Mouse (Mus musculus) ES-Bruce4 (cell line): ENCODE measurements around the gene Tmem41b. TPM values are rescaled to one million over a fixed set of nuclear protein-coding genes. Genes with fewer than 3 reads are reported as not detected.

Experiments
- H3K27ac ChIP-seq: 2 replicates; pipeline ENCODE4 v1.5.1; 2012; ENCODE audit warnings: low read length, inconsistent platforms; ENCODE audit not compliant: insufficient read depth
- H3K27me3 ChIP-seq: 2 replicates; pipeline ENCODE4 v1.6.1; 2012; ENCODE audit warnings: mild to moderate bottlenecking, low read length, inconsistent platforms; ENCODE audit not compliant: control insufficient read depth, poor library complexity, insufficient read depth, severe bottlenecking
- H3K36me3 ChIP-seq: 2 replicates; pipeline ENCODE4 v1.6.1; 2012; ENCODE audit warnings: inconsistent platforms, mild to moderate bottlenecking, low read length, moderate library complexity; ENCODE audit not compliant: control insufficient read depth, poor library complexity, insufficient read depth, severe bottlenecking
- H3K4me1 ChIP-seq: one replicate; pipeline ENCODE4 v1.8.1; 2011; ENCODE audit warnings: low read length; ENCODE audit not compliant: control insufficient read depth, insufficient read depth
- H3K4me3 ChIP-seq: 2 replicates; pipeline ENCODE4 v1.5.1; 2011; ENCODE audit warnings: low read depth, mild to moderate bottlenecking, low read length
- H3K9ac ChIP-seq: 2 replicates; pipeline ENCODE4 v1.6.1; 2012; ENCODE audit warnings: low read depth, mild to moderate bottlenecking, inconsistent platforms; ENCODE audit not compliant: poor library complexity, severe bottlenecking
- H3K9me3 ChIP-seq: replicated peaks from 2 replicates; pipeline ENCODE4 v1.6.1; 2012; ENCODE audit warnings: mild to moderate bottlenecking, low read length, inconsistent platforms; ENCODE audit not compliant: control insufficient read depth, poor library complexity, insufficient read depth, severe bottlenecking
- CTCF ChIP-seq: IDR thresholded peaks from one replicate; pipeline ENCODE4 v1.8.1; 2011; ENCODE audit warnings: low read depth, low read length
- EP300 ChIP-seq: IDR thresholded peaks from 2 replicates; pipeline ENCODE4 v1.6.1; 2011; ENCODE audit warnings: low read depth, low read length; ENCODE audit not compliant: insufficient read depth
- POLR2A ChIP-seq: IDR thresholded peaks from one replicate; pipeline ENCODE4 v1.8.1; 2011; ENCODE audit warnings: low read length; ENCODE audit not compliant: insufficient read depth
- polyA plus RNA-seq: library from polyadenylated mRNA; stranded (reverse); fragments of >200 nt; gene quantifications from 2 replicates; pipeline ENCODE4 v1.2.4, GENCODE M21; 2011; ENCODE audit warnings: low read depth; ENCODE audit not compliant: missing spikeins, insufficient read depth, insufficient read length

The Tmem41b gene
- polyA plus RNA-seq, 1 experiment = 60.9 TPM

DNA sequence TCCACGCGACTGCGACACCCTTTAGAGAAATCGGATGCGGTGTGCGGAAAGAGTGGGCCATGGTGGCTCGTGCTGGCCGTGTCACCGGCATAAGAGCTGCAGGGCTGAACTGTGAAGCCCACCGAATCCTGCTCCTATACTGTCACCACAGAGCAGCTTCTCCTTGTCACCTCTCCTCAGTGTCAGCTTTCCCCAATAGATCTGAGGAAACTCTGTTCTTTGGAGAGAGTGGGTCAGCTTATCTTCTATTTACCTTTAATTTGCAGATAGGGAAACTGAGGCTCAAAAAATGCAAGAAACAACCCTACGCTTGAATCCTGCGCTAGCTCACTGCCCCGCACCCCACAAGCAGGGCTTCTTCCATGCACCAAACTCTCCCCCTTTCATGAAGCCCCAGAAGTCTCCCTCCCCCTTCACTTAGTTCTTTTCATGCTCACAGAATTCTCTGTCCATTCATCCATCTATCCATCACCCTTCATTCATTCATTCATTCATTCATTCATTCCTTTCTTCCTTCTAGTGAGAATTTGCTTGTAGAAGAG lies 26.0 kb downstream of the Tmem41b start:
- TF ChIP-seq EP300 (no peak), CTCF (no peak), POLR2A (no peak)
- H3K9me3 ChIP-seq = 0 out of 2 replicates have a peak, but pooled peaks cover 3% of the 10 kb centered on the region
- no peaks in the 10 kb centered on the region; the same call in 1 of the 2 replicates for H3K27me3 ChIP-seq
- H3K9ac ChIP-seq = peak overlapping the region; percentile 98
- peak overlapping the region; percentile 90 for H3K4me3 ChIP-seq
- H3K36me3 ChIP-seq = no peaks in the 10 kb centered on the region
- H3K27ac ChIP-seq = no peak overlapping the region
- no peaks in the 10 kb centered on the region for H3K4me1 ChIP-seq

DNA sequence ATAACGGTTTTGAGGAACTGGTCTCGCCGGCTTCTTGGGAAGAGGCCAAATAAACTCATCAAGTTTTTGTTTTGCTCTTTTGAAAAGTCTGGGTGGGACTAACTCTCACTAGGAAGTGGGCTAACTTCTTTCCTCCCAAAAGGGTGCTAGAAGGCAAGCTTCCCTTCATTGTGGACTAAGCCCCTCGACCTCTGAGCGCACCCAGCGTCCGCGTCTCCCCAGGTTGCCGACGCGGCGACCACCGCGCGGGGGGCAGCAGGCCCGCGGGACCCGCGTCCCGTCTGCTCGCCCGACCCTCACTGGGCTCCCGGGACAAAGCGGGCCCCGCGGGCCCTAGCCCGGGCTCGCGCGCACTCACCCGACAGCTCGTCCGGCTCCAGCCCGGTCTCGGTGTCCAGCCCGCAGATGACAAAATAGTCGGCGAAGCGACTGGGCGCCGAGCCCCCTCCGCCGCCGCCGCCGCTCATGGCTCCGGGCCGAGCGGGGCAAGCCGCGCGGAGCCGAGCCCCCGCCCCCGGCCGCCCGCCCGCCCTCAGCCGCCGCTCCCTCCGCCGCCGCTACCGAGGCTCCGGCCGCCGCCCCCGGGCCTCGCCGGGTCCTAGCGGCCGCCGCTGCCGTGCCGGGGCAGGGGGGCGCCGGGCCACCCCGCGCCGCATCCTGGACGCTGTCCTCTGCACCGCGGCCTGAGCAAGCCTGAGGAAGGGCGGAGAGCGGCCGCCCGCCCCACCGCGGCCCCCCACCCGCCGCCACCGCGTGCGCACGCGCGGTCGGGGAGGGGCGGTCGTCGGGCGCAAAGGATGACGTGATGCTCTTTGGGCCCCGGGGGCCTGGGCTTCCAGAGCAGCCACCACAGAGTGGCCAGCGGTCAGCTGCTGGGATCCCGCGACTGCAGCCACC lies 26.8 kb downstream of the Tmem41b start, which contains the start of gene Dennd5a:
Gene Dennd5a, minus strand, starts transcription at position 755 of the 897 bp plus-strand sequence.
- no peaks in the 10 kb centered on the region; the same call in 1 of the 2 replicates for H3K27me3 ChIP-seq
- no peaks in the 10 kb centered on the region for H3K9me3 ChIP-seq
- H3K4me1 ChIP-seq = no peaks in the 10 kb centered on the region
- TF ChIP-seq POLR2A (peak; percentile 54), EP300 (no peak), CTCF (no peak)
- no peaks in the 10 kb centered on the region for H3K36me3 ChIP-seq
- no peak within 1 kb of the TSS for H3K27ac ChIP-seq
- peak within 1 kb of the TSS; percentile 98 for H3K9ac ChIP-seq
- peak within 1 kb of the TSS; percentile 90 for H3K4me3 ChIP-seq

DNA sequence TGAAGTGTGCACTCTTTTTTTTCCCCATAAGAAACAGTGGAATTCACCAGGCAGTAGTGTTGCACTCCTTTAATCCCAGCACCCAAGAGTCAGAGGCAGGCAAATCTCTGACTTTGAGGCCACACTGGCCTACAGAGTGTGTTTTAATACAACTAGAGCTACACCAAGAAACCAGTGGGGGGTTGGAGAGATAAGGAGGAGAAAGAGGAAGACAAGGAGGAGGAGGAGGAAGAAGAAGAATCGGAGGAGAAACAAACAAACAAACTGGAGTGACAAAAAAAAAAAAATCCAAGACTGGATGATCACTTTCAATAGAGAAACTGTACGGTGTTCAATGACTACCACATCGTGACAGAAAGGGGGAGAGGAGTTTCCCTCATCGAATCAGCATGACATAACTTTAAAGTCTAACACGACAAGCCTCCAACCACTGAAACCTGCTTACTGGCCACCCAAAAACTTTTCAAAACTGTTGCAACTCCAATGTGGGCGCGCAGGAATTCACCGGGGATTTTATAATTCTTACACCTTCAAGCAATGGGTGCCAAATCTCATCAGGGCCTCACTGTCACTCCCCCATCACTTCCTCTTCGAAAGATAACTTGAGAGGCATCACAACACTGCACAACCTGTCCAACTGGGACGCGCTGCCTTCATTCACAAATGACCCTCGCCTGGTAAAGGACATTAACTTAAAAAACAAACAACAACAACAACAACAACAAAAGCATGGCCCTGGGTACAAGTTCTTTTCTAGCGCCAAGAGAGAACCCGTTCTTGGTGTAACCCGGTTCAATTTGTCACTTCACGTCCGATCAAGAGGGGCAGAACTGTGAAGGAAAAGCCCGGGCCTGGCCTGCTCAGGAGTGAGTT lies 27.6 kb downstream of the Tmem41b start:
- no peak overlapping the region for H3K27ac ChIP-seq

DNA sequence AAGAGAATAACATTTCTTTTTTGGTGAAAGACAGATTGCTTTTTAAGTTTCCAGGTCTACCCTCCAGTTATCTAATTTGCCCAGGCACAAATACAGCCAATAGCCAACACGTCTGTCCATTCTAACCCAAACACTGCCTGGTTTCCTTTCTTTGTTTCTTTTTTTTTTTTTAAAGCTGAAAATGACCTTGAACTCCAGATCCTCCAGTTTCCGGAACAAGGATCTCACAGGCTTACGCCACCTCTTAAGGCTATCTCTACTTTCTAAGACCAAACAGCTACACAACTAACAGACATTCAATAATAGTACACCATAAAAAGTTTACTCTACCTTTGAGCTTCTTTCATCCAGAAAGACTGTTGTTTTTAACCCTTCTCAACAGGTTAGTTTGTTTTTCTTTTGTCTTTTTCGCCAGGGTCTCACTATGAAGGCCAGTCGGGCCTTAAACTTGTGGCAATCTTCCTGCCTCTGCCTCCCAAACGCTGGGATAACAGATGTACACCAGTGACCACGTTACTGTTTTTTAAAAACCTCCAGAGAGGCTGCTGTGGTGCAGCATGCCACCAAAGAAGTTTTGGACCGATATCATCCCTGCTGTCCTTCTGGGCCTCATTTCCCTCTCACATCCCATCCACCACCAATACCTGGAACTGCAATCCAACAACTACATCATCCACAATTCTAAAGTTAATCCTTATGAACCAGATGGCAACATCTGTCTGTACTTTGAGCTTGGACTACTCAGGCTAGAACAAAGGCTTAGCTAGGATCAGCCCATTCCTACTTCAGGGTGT lies 28.5 kb downstream of the Tmem41b start:
- Histone ChIP-seq H3K9me3 (no peaks in the 10 kb centered on the region), H3K27me3 (no peaks in the 10 kb centered on the region; the same call in 1 of the 2 replicates), H3K27ac (no peak overlapping the region), H3K4me1 (no peaks in the 10 kb centered on the region), H3K4me3 (no peak overlapping the region), H3K9ac (no peak overlapping the region), H3K36me3 (no peaks in the 10 kb centered on the region)
- no peak for TF ChIP-seq EP300
- TF ChIP-seq CTCF = no peak
- TF ChIP-seq POLR2A = no peak

More for the DNA sequence above, 27.6 kb downstream of the Tmem41b start:
- no peaks in the 10 kb centered on the region for H3K4me1 ChIP-seq
- H3K9me3 ChIP-seq = no peaks in the 10 kb centered on the region
- H3K27me3 ChIP-seq = no peaks in the 10 kb centered on the region; the same call in 1 of the 2 replicates
- no peak for TF ChIP-seq EP300
- TF ChIP-seq POLR2A = no peak
- no peak for TF ChIP-seq CTCF
- no peaks in the 10 kb centered on the region for H3K36me3 ChIP-seq
- peak overlapping the region; percentile 87 for H3K4me3 ChIP-seq
- H3K9ac ChIP-seq = peak overlapping the region; percentile 98
